Mouse (Mus musculus) lung, adult 2 months (tissue): Measurements from ENCODE around the gene Eya2.

Source experiments
- CTCF ChIP-seq: fragments of 200-500 bp; IDR thresholded peaks from 2 replicates; pipeline ENCODE4 v1.5.1; 2011; ENCODE audit warnings: mild to moderate bottlenecking, low read length, control low read depth; ENCODE audit not compliant: insufficient read depth
- POLR2A ChIP-seq: fragments of 200-500 bp; IDR thresholded peaks from 2 replicates; pipeline ENCODE4 v1.6.1; 2011; ENCODE audit warnings: low read depth, mild to moderate bottlenecking, control low read depth, low read length, borderline replicate concordance; ENCODE audit errors: extremely low read depth

GRCm38 (mm10) chr2:165812889-165813288 is 218.1 kb downstream of the Eya2 start:
- no peak for TF ChIP-seq CTCF
- TF ChIP-seq POLR2A = no peak
